Mouse (Mus musculus) heart, embryonic 11.5 days (tissue): ENCODE results near the gene Grk3. TPM values are rescaled to one million over a fixed set of nuclear protein-coding genes. Genes with fewer than 3 reads are reported as not detected.

ENCODE experiments used
- polyA plus RNA-seq: library from polyadenylated mRNA; unstranded; fragments of >200 nt; fragmentation: Nextera tagmentation; extraction: Ambion mirVana; gene quantifications from 2 replicates; pipeline ENCODE4 v1.2.1, GENCODE M21; 2014

Grk3 gene
- polyA plus RNA-seq, 1 experiment from 2014 or later: 10.4 TPM

Other genes starting within 250 kb of the Grk3 start
- 22.2 and 26.3 TPM in 2 replicates for gene Myo18b, start 119.4 kb downstream of the Grk3 start, polyA plus RNA-seq
- gene Crybb2, start 54.3 kb upstream of the Grk3 start, polyA plus RNA-seq: not detected in 2 replicates
- 0.56 and 0.77 TPM in 2 replicates for gene Crybb3, start 65.8 kb upstream of the Grk3 start, polyA plus RNA-seq
- 7.0 and 9.7 TPM in 2 replicates for gene 2900026A02Rik, start 205.4 kb upstream of the Grk3 start, polyA plus RNA-seq
- not detected in 2 replicates for gene Tmem211, start 211.1 kb upstream of the Grk3 start, polyA plus RNA-seq